Mouse (Mus musculus) G1E (cell line): ENCODE results near the gene Erp29. TPM values are rescaled to one million over a fixed set of nuclear protein-coding genes. Genes with fewer than 3 reads are reported as not detected.

ENCODE experiments used
- ATAC-seq: 2 replicates; pipeline ENCODE4 v1.8.0; 2016; ENCODE audit warnings: mild to moderate bottlenecking; ENCODE audit not compliant: insufficient number of reproducible peaks, poor library complexity, low FRiP score, severe bottlenecking; ENCODE audit errors: extremely low read depth
- DNase-seq: peaks from one replicate; pipeline ENCODE4 v3.0.0; 2012; ENCODE audit warnings: low spot score
- H3K27me3 ChIP-seq: 2 replicates; pipeline ENCODE4 v1.6.1; 2012; ENCODE audit warnings: mild to moderate bottlenecking, low read length, inconsistent platforms; ENCODE audit not compliant: insufficient read depth
- H3K36me3 ChIP-seq: replicated peaks from 2 replicates; pipeline ENCODE3; 2012; ENCODE audit warnings: mild to moderate bottlenecking, inconsistent platforms
- H3K4me1 ChIP-seq: 2 replicates; pipeline ENCODE4 v1.6.1; 2012; ENCODE audit warnings: low read depth, low read length, inconsistent platforms, mixed read lengths; ENCODE audit not compliant: insufficient read depth
- H3K4me3 ChIP-seq: 2 replicates; pipeline ENCODE4 v1.5.1; 2012; ENCODE audit warnings: low read depth, mild to moderate bottlenecking, inconsistent platforms, low read length, moderate library complexity, mixed read lengths
- H3K9me3 ChIP-seq: replicated peaks from 2 replicates; pipeline ENCODE4 v1.6.1; 2012; ENCODE audit warnings: inconsistent platforms
- CTCF ChIP-seq: IDR thresholded peaks from 2 replicates; pipeline ENCODE4 v1.5.1; 2012; ENCODE audit warnings: low read depth, low read length, inconsistent platforms, mixed read lengths
- GATA1 ChIP-seq: IDR thresholded peaks from 2 replicates; pipeline ENCODE4 v1.6.1; 2012; ENCODE audit warnings: borderline replicate concordance, low read length, inconsistent platforms, mixed read lengths
- GATA2 ChIP-seq: IDR thresholded peaks from 2 replicates; pipeline ENCODE4 v1.6.1; 2012; ENCODE audit warnings: low read depth, low read length, inconsistent platforms, borderline replicate concordance
- POLR2AphosphoS5 ChIP-seq: IDR thresholded peaks from 2 replicates; pipeline ENCODE4 v1.6.1; 2012; ENCODE audit warnings: low read depth, low read length, inconsistent platforms; ENCODE audit not compliant: insufficient replicate concordance
- TAL1 ChIP-seq: conservative IDR thresholded peaks from 2 replicates; pipeline ENCODE4 v1.6.1; 2012; ENCODE audit warnings: low read depth, low read length, inconsistent platforms, mixed read lengths
- polyA plus RNA-seq: library from polyadenylated mRNA; stranded (reverse); fragments of >175 nt; gene quantifications from 2 replicates; pipeline ENCODE4 v1.2.3, GENCODE M21; 2012
- total RNA-seq, 2 experiments: library from RNA; stranded (forward) in 1 of 2; stranded (reverse) in 1 of 2; fragments of 200-1000 nt in 1 of 2; fragments of >200 nt in 1 of 2; fragmentation: Nextera tagmentation in 1 of 2; gene quantifications; 2 replicates each; pipeline ENCODE4 v1.2.3; 2014 to 2017

Erp29 gene
- total and polyA plus RNA-seq, 3 experiments: 58.8 to 344 (median 167) TPM

GRCm38 (mm10) chr5:121452906-121453305 lies 600 bp upstream of the Erp29 start:
- peak overlapping the region; percentile 100 for H3K4me3 ChIP-seq
- ATAC-seq (no peak), DNase-seq (no peak)
- H3K4me1 ChIP-seq: peaks cover 73% of the 10 kb centered on the region
- H3K9me3 ChIP-seq: no peaks in the 10 kb centered on the region
- H3K27me3 ChIP-seq: no peaks in the 10 kb centered on the region
- TF ChIP-seq GATA2 (no peak), TAL1 (no peak), GATA1 (no peak), POLR2AphosphoS5 (no peak), CTCF (no peak)
- peaks cover 53% of the 10 kb centered on the region for H3K36me3 ChIP-seq

- H3K36me3 ChIP-seq: peaks cover 66% of the 10 kb centered on the region
- H3K27me3 ChIP-seq: no peaks in the 10 kb centered on the region
- TF ChIP-seq POLR2AphosphoS5: 0 out of 2 replicates have a peak, but pooled peaks have one; percentile 29
- no peak for TF ChIP-seq CTCF
- ATAC-seq: no peak
- H3K9me3 ChIP-seq: no peaks in the 10 kb centered on the region
- peak within 1 kb of the TSS; percentile 100 for H3K4me3 ChIP-seq
- peaks cover 82% of the 10 kb centered on the region for H3K4me1 ChIP-seq
- DNase-seq: peak; percentile 42
These were observed 671 bp downstream of the Erp29 start, which contains the start of gene Tmem116 for GRCm38 (mm10) chr5:121451644-121452025. Tmem116 (plus strand) TSS chr5:121451893.

GRCm38 (mm10) chr5:121451203-121451602 lies 1.1 kb downstream of the Erp29 start:
- H3K4me3 ChIP-seq: peak overlapping the region; percentile 100
- peaks cover 70% of the 10 kb centered on the region for H3K36me3 ChIP-seq
- peak; percentile 56 for DNase-seq
- peak; percentile 47; the same call in 1 of the 2 replicates for ATAC-seq
- no peaks in the 10 kb centered on the region for H3K27me3 ChIP-seq
- peaks cover 82% of the 10 kb centered on the region for H3K4me1 ChIP-seq
- no peak for TF ChIP-seq GATA2
- no peak for TF ChIP-seq CTCF
- no peak for TF ChIP-seq TAL1
- TF ChIP-seq POLR2AphosphoS5: no peak
- TF ChIP-seq GATA1: no peak
- H3K9me3 ChIP-seq: no peaks in the 10 kb centered on the region

- Histone ChIP-seq H3K36me3 (peaks cover 77% of the 10 kb centered on the region), H3K27me3 (no peaks in the 10 kb centered on the region), H3K4me1 (peaks cover 79% of the 10 kb centered on the region), H3K4me3 (peak overlapping the region; percentile 59; the same call in 1 of the 2 replicates), H3K9me3 (no peaks in the 10 kb centered on the region)
- DNase-seq (no peak), ATAC-seq (no peak)
- TF ChIP-seq CTCF (no peak), TAL1 (no peak), POLR2AphosphoS5 (no peak), GATA2 (no peak), GATA1 (no peak)
These were observed 1.8 kb downstream of the Erp29 start for GRCm38 (mm10) chr5:121450476-121450875.

GRCm38 (mm10) chr5:121449976-121450375 lies 2.3 kb downstream of the Erp29 start:
- H3K9me3 ChIP-seq: no peaks in the 10 kb centered on the region
- H3K27me3 ChIP-seq: no peaks in the 10 kb centered on the region
- no peak overlapping the region; the same call in 1 of the 2 replicates for H3K4me3 ChIP-seq
- no peak for DNase-seq
- peaks cover 79% of the 10 kb centered on the region for H3K4me1 ChIP-seq
- TF ChIP-seq GATA1 (no peak), TAL1 (no peak), CTCF (no peak), GATA2 (no peak), POLR2AphosphoS5 (no peak)
- H3K36me3 ChIP-seq: peaks cover 78% of the 10 kb centered on the region
- no peak for ATAC-seq

GRCm38 (mm10) chr5:121448450-121448849 lies 3.9 kb downstream of the Erp29 start:
- Histone ChIP-seq H3K4me1 (peaks cover 75% of the 10 kb centered on the region), H3K27me3 (no peaks in the 10 kb centered on the region), H3K9me3 (no peaks in the 10 kb centered on the region), H3K36me3 (peaks cover 78% of the 10 kb centered on the region), H3K4me3 (no peak overlapping the region)
- DNase-seq (no peak), ATAC-seq (no peak)
- TF ChIP-seq TAL1 (no peak), GATA1 (no peak), CTCF (0 out of 2 replicates have a peak, but pooled peaks have one; percentile 22), GATA2 (no peak), POLR2AphosphoS5 (no peak)

- peaks cover 99% of the 10 kb centered on the region for H3K36me3 ChIP-seq
- TF ChIP-seq CTCF (no peak), GATA2 (no peak), POLR2AphosphoS5 (no peak), GATA1 (no peak), TAL1 (no peak)
- H3K9me3 ChIP-seq: no peaks in the 10 kb centered on the region
- H3K4me3 ChIP-seq: no peak overlapping the region
- H3K4me1 ChIP-seq: peaks cover 62% of the 10 kb centered on the region
- no peak for DNase-seq
- no peaks in the 10 kb centered on the region for H3K27me3 ChIP-seq
- no peak for ATAC-seq
These were observed 7.4 kb downstream of the Erp29 start for GRCm38 (mm10) chr5:121444870-121445269.
